Mouse (Mus musculus): ENCODE data around the gene Arid3a. TPM values are rescaled to one million over a fixed set of nuclear protein-coding genes. Genes with fewer than 3 reads are reported as not detected.

The Arid3a gene
- total and polyA plus RNA-seq, 3 experiments, result 1.3 to 1.7 (median 1.5) TPM

DNA sequence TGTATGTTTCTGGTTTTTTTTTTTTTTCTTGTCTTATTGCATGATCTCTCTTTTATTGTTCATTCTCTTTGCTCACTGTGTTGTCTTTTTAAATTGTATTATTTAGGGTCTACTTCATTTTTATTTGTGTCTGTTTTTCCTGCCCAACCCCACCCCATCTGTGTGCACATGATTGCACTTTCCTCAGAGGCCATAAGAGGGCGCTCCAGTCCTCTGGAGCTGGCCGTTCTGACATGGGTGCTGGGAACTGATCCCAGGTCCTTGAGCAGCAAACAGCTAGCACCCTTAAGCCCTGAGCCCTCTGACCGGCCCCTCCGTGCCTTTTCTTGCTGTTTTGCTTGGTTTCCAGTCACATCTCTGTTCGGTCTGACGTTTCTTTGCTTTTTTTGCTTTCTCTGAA is 64.7 kb downstream of the Arid3a start:
- Histone ChIP-seq H3K9ac (ENCODE audit: low read depth, low read length) (no peak overlapping the region), H3K36me3 (ENCODE audit: control insufficient read depth, insufficient read depth, low read length) (no peaks in the 10 kb centered on the region), H3K79me2 (replicated peaks; ENCODE audit: control insufficient read depth, insufficient read depth, low read length) (no peaks in the 10 kb centered on the region; the same call in 1 of the 2 replicates), H3K27ac (no peak overlapping the region), H3K4me1 (ENCODE audit: control insufficient read depth, insufficient read depth, low read length) (peaks cover 14% of the 10 kb centered on the region), H3K27me3 (ENCODE audit: control insufficient read depth, insufficient read depth, low read length) (no peaks in the 10 kb centered on the region), H3K4me3 (no peak overlapping the region)
- no peak for DNase-seq
- 94% methylated on average over 6 of the region's 6 CpGs for WGBS
- TF ChIP-seq CTCF (IDR thresholded peaks at IDR 0.05), result peak; percentile 49
- TF ChIP-seq EP300 (IDR thresholded peaks at IDR 0.05; ENCODE audit: insufficient read depth, low read depth, low read length), result no peak
- intact Hi-C loops (cut with DNase I), result no loop called here

DNA sequence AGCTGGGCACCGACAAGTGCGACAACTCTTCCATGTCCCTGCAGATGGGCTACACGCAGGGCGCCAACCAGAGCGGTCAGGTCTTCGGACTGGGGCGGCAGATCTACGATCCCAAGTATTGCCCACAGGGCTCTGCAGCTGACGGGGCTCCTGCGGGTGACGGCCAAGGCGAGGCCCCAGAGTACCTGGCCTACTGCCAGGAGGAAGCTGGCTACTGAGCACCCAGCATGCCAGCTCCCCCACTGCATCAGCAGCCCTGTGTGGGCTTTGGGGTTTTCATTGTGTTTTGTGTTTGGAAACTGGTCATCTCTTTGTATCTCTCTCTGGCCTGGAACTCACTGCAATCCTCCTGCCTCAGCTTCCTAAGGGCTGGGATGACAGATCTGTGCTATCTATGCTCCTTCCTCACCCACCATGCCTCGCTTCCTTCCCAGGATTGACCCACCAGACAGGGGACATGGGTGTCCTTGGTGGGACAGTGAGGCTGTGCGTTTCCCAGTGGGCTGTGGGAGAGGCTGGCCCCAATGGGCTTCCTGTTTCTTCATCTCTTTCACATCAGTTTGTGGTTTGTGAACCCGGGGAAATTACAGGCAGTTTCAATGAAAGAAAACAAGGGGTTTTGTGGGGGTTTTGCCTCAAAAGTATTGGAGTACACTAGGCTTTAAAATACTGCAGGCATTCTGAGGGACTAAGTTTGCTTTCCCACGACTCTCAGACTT is 67.7 kb downstream of the Arid3a start:
- Histone ChIP-seq H3K4me1 (ENCODE audit: control insufficient read depth, insufficient read depth, low read length) (peaks cover 3% of the 10 kb centered on the region), H3K79me2 (replicated peaks; ENCODE audit: control insufficient read depth, insufficient read depth, low read length) (no peaks in the 10 kb centered on the region), H3K27me3 (ENCODE audit: control insufficient read depth, insufficient read depth, low read length) (no peaks in the 10 kb centered on the region), H3K36me3 (ENCODE audit: control insufficient read depth, insufficient read depth, low read length) (no peaks in the 10 kb centered on the region), H3K27ac (no peak overlapping the region), H3K9ac (ENCODE audit: low read depth, low read length) (no peak overlapping the region), H3K4me3 (no peak overlapping the region)
- no peak for TF ChIP-seq POLR2A (IDR thresholded peaks at IDR 0.05; ENCODE audit: insufficient read depth, low read depth, low read length)
- TF ChIP-seq CTCF (IDR thresholded peaks at IDR 0.05), result no peak
- TF ChIP-seq EP300 (IDR thresholded peaks at IDR 0.05; ENCODE audit: insufficient read depth, low read depth, low read length), result no peak
- intact Hi-C loops (cut with DNase I), result no loop called here
- WGBS, result 73% methylated on average over 16 of the region's 16 CpGs
- DNase-seq, result peak in 1 of 2 experiments; percentile 65

DNA sequence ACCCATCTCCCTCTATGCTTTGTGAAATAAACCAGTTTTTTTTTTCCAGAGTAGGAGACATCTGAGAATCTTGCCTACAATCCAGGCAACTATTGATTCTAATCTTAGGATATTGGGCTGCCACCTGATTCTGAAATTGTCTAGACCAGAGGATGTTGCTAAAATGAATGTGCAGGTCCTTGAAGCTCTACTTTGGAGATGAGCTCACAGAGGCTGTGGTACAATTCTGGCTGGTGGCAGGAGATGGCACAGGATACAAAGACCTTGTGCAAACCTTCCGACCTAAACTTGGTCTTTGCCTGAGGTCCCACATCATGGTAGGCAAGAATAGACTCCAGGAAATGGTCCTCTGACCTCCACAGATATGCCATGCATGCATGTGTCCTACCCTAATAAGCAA is 68.8 kb downstream of the Arid3a start:
- WGBS, result 53% methylated on average over 1 of the region's 1 CpGs
- no peaks in the 10 kb centered on the region for H3K79me2 ChIP-seq (replicated peaks; ENCODE audit: control insufficient read depth, insufficient read depth, low read length)
- H3K9ac ChIP-seq (ENCODE audit: low read depth, low read length), result no peak overlapping the region
- no peaks in the 10 kb centered on the region for H3K36me3 ChIP-seq (ENCODE audit: control insufficient read depth, insufficient read depth, low read length)
- no peak overlapping the region for H3K4me3 ChIP-seq
- H3K27me3 ChIP-seq (ENCODE audit: control insufficient read depth, insufficient read depth, low read length), result no peaks in the 10 kb centered on the region
- H3K27ac ChIP-seq, result peak overlapping the region; percentile 30; the same call in 1 of the 2 replicates
- TF ChIP-seq POLR2A (IDR thresholded peaks at IDR 0.05; ENCODE audit: insufficient read depth, low read depth, low read length) (no peak), EP300 (IDR thresholded peaks at IDR 0.05; ENCODE audit: insufficient read depth, low read depth, low read length) (no peak), CTCF (IDR thresholded peaks at IDR 0.05) (no peak)
- H3K4me1 ChIP-seq (ENCODE audit: control insufficient read depth, insufficient read depth, low read length), result peaks cover 3% of the 10 kb centered on the region; the same call in 1 of the 2 replicates
- intact Hi-C loops (cut with DNase I), result loop anchor here (2.0 kb wide), 2 partner anchors 43 to 69 kb away; partner anchors contain the start of genes Arid3a and Polr2e
- DNase-seq, result no peak

DNA sequence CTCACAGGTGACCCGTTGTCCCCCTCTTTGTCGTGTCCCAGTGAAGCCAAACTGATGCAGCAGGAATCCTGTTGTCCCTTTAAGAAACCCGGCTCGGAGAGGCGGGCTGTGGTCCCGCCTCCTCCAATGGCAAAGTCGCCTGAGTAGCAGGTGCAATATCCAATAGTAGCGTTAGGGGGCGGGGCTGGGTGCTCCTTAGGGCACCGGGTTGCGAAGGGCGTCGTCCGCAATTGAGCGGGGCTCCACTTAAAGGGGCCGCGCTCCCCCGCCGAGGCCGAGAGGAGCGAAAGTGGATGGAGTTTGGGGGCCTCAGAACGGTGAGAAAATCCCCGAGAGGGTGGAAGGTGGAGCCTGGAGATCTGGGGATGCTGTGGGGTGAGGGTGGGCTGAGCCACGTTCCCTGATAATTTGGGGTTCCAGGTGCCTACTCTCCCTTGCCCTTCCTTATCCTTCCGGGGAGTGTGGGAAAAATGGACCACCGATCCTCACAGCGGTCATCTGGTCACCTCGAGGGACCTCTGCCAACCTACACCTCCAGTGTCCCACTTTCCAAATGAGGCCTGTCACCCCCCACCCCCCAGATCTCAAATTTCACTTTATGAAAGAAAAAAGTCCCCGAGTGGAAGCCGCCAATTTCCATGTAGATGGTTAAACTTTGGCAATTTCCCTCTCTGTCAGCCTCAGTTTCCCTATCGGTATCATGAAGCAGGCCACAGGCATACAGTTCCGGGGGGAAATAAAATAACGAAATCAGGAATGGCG is 69.6 kb downstream of the Arid3a start, which contains the start of gene Abca7:
Gene Abca7, plus strand, starts transcription at position 223 of the 762 bp plus-strand sequence.
- H3K36me3 ChIP-seq (ENCODE audit: control insufficient read depth, insufficient read depth, low read length), result no peaks in the 10 kb centered on the region
- peak; percentile 96 to 100 for DNase-seq
- H3K9ac ChIP-seq (ENCODE audit: low read depth, low read length), result peak within 1 kb of the TSS; percentile 81
- TF ChIP-seq POLR2A (IDR thresholded peaks at IDR 0.05; ENCODE audit: insufficient read depth, low read depth, low read length) (peak; percentile 58; the same call in 1 of the 2 replicates), EP300 (IDR thresholded peaks at IDR 0.05; ENCODE audit: insufficient read depth, low read depth, low read length) (peak; percentile 4; the same call in 1 of the 2 replicates), CTCF (IDR thresholded peaks at IDR 0.05) (peak; percentile 32; the same call in 1 of the 2 replicates)
- no peaks in the 10 kb centered on the region for H3K79me2 ChIP-seq (replicated peaks; ENCODE audit: control insufficient read depth, insufficient read depth, low read length)
- no peaks in the 10 kb centered on the region for H3K27me3 ChIP-seq (ENCODE audit: control insufficient read depth, insufficient read depth, low read length)
- under 1% methylated on average over 34 of the region's 34 CpGs for WGBS
- intact Hi-C loops (cut with DNase I), result loop anchor here (2.0 kb wide), 2 partner anchors 42 to 70 kb away; partner anchors contain the start of genes Arid3a and Polr2e
- H3K4me3 ChIP-seq, result peak within 1 kb of the TSS; percentile 88
- H3K27ac ChIP-seq, result peak within 1 kb of the TSS; percentile 85
- H3K4me1 ChIP-seq (ENCODE audit: control insufficient read depth, insufficient read depth, low read length), result peaks cover 3% of the 10 kb centered on the region; the same call in 1 of the 2 replicates

DNA sequence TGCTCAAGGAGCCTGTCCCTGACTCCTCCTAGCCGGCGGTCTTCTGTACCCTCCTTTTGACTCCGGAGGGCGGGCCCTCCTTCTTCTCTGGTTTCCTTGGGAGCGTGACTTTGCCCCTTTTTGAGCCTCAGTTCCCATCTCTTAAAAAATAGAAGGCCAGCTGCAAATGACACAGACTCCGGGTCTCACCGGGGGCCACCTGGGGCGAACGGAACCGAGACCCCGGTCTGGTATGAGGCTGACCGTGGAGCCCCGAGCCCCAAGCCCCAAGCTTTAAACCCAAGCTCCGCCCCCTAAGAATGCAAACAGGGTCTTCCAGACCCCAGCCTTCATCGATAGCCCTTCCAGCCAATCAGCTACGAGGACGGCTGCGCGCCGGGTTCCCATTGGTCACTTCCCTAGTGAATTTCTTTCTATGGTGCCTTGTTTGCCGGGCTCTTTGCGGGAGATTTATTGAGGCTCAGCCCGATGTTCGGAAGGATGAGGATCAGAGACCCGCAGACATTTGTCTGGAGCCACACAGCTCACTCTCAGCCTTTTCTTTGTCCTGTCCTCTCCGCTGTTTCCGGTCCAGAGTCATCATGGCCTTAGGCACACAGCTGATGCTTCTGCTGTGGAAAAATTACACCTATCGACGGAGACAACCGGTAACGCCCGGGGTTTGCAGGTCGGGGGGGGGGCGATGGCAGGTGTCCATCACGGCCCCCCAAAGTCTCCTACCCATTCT is 70.4 kb downstream of the Arid3a start:
- no peaks in the 10 kb centered on the region for H3K36me3 ChIP-seq (ENCODE audit: control insufficient read depth, insufficient read depth, low read length)
- WGBS, result 1% methylated on average over 35 of the region's 35 CpGs
- H3K9ac ChIP-seq (ENCODE audit: low read depth, low read length), result peak overlapping the region; percentile 81
- peak overlapping the region; percentile 85 for H3K27ac ChIP-seq
- H3K4me3 ChIP-seq, result peak overlapping the region; percentile 88
- H3K4me1 ChIP-seq (ENCODE audit: control insufficient read depth, insufficient read depth, low read length), result peaks cover 3% of the 10 kb centered on the region; the same call in 1 of the 2 replicates
- H3K79me2 ChIP-seq (replicated peaks; ENCODE audit: control insufficient read depth, insufficient read depth, low read length), result no peaks in the 10 kb centered on the region
- H3K27me3 ChIP-seq (ENCODE audit: control insufficient read depth, insufficient read depth, low read length), result no peaks in the 10 kb centered on the region
- no peak for TF ChIP-seq POLR2A (IDR thresholded peaks at IDR 0.05; ENCODE audit: insufficient read depth, low read depth, low read length)
- no peak for TF ChIP-seq EP300 (IDR thresholded peaks at IDR 0.05; ENCODE audit: insufficient read depth, low read depth, low read length)
- TF ChIP-seq CTCF (IDR thresholded peaks at IDR 0.05), result no peak
- intact Hi-C loops (cut with DNase I), result loop anchor here (2.0 kb wide), 2 partner anchors 42 to 70 kb away; partner anchors contain the start of genes Arid3a and Polr2e
- DNase-seq, result peak; percentile 74 to 77
